Mouse (Mus musculus) hindbrain, embryonic 16.5 days (tissue): ENCODE results near the gene Phactr1. TPM values are rescaled to one million over a fixed set of nuclear protein-coding genes. Genes with fewer than 3 reads are reported as not detected.

ENCODE experiments used
- ATAC-seq: fragments of 200-750 bp; cut with Nextera tagmentation; 2 replicates; pipeline ENCODE4 v1.8.0; 2017; ENCODE audit warnings: moderate TSS enrichment, moderate library complexity
- H3K27ac ChIP-seq: fragments of 300-500 bp; sonication (generic); 2 replicates; pipeline ENCODE4 v1.5.1; 2014; ENCODE audit warnings: low read depth, mild to moderate bottlenecking, control low read depth, low read length, moderate library complexity
- H3K27me3 ChIP-seq: fragments of 300-500 bp; sonication (generic); replicated peaks from 2 replicates; pipeline ENCODE4 v1.6.1; 2014; ENCODE audit warnings: low read length; ENCODE audit not compliant: control insufficient read depth, insufficient read depth
- H3K36me3 ChIP-seq: fragments of 300-500 bp; sonication (generic); 2 replicates; pipeline ENCODE4 v1.6.1; 2014; ENCODE audit warnings: mild to moderate bottlenecking, low read length, moderate library complexity, mixed read lengths; ENCODE audit not compliant: control insufficient read depth, insufficient read depth
- H3K4me1 ChIP-seq: fragments of 300-500 bp; sonication (generic); 2 replicates; pipeline ENCODE4 v1.6.1; 2014; ENCODE audit warnings: low read depth, low read length; ENCODE audit not compliant: control insufficient read depth, insufficient read depth
- H3K4me2 ChIP-seq: fragments of 300-500 bp; sonication (generic); 2 replicates; pipeline ENCODE4 v1.6.1; 2014; ENCODE audit warnings: mild to moderate bottlenecking, low read length, control low read depth, moderate library complexity
- H3K4me3 ChIP-seq: fragments of 300-500 bp; sonication (generic); 2 replicates; pipeline ENCODE4 v1.5.1; 2014; ENCODE audit warnings: mild to moderate bottlenecking, low read length, control low read depth, moderate library complexity
- H3K9ac ChIP-seq: fragments of 300-500 bp; sonication (generic); 2 replicates; pipeline ENCODE4 v1.6.1; 2014; ENCODE audit warnings: low read depth, mild to moderate bottlenecking, control low read depth, low read length, moderate library complexity
- H3K9me3 ChIP-seq: fragments of 300-500 bp; sonication (generic); 2 replicates; pipeline ENCODE4 v1.6.1; 2014; ENCODE audit warnings: mild to moderate bottlenecking, low read length, moderate library complexity; ENCODE audit not compliant: control insufficient read depth
- WGBS: fragments of 180-500 bp; shearing (Covaris S2); extraction: QIAGEN DNeasy Blood & Tissue Kit; methylation state at CpG from one replicate; pipeline ENCODE4 v1.1.7; 2014; 5-methylcytosine and 5-hydroxymethylcytosine counted together
- polyA plus RNA-seq: library from polyadenylated mRNA; unstranded; fragments of >200 nt; fragmentation: Nextera tagmentation; extraction: Ambion mirVana; gene quantifications from 2 replicates; pipeline ENCODE4 v1.2.1, GENCODE M21; 2015

The Phactr1 gene
- polyA plus RNA-seq, 1 experiment from 2014 or later: 49.9 TPM

DNA sequence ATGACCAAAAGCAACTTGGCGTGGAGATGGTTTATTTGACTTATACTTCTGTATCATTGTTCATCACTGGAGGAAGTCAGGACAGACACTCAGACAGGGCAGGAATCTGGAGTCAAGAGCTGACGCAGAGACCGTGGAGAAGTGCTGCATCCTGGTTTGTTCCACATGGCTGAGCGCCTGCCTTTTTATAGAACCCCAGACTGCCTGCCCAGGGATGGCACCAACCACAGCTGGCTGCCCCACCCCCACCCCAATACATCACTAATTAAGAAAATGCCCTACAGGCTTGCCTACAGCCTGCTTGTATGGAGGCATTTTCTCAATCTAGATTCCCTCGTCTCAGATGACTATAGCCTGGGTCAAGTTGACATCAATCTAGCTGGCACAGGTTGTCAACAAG, 338.4 kb downstream of the Phactr1 start:
- no peaks in the 10 kb centered on the region for H3K9me3 ChIP-seq
- H3K4me2 ChIP-seq: no peak overlapping the region
- H3K36me3 ChIP-seq: no peaks in the 10 kb centered on the region
- no peak overlapping the region for H3K4me3 ChIP-seq
- no peaks in the 10 kb centered on the region for H3K4me1 ChIP-seq
- 50% methylated on average over 5 of the region's 5 CpGs for WGBS
- H3K9ac ChIP-seq: no peak overlapping the region
- no peaks in the 10 kb centered on the region for H3K27me3 ChIP-seq
- H3K27ac ChIP-seq: no peak overlapping the region
- ATAC-seq: no peak; the same call in 1 of the 2 replicates

DNA sequence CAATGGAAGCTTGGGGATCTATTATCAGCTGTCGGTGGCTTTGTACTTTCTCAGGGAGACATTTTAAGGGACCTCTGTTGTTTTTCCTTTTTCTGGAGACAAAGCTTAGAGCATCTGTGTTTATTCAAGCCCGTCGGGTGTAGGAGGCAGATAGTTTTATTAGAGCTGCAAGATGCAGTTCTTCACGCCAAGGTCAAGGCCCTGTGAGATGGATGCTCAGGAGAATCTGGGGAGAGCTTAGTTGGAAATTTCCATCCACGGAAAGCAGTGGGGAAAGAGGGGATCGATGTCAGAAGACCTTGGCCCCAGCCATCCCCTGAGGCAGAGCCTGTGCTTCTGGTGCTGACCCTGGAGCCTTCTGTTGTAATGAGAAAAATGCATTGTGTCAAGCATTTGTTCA, 340.6 kb downstream of the Phactr1 start:
- Histone ChIP-seq H3K36me3 (no peaks in the 10 kb centered on the region), H3K4me3 (no peak overlapping the region), H3K27ac (no peak overlapping the region), H3K4me1 (no peaks in the 10 kb centered on the region), H3K27me3 (no peaks in the 10 kb centered on the region), H3K9ac (no peak overlapping the region), H3K4me2 (no peak overlapping the region), H3K9me3 (no peaks in the 10 kb centered on the region)
- WGBS: 77% methylated on average over 6 of the region's 6 CpGs
- no peak for ATAC-seq

DNA sequence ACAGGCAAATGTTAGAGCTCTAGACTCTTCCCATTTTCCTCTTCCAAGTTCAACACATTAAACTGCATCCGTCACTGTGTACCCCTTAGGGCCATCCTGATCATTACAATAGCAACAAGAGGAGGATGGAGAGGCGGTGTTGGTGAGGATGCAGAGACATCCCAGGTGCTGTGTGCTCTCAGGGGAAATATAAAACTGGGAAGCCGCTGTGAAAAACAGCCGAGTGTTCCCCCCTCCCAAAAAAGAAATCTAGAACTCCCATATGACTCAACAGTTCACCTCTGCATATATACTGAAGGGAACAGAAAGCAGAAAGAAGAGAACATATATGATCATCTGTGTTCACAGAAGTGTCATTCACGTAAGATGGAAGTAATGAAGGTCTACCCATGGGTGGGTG, 342.6 kb downstream of the Phactr1 start:
- Histone ChIP-seq H3K9ac (no peak overlapping the region), H3K4me1 (no peaks in the 10 kb centered on the region), H3K27me3 (no peaks in the 10 kb centered on the region), H3K9me3 (no peaks in the 10 kb centered on the region), H3K4me2 (no peak overlapping the region), H3K36me3 (no peaks in the 10 kb centered on the region), H3K27ac (no peak overlapping the region), H3K4me3 (no peak overlapping the region)
- ATAC-seq: no peak
- WGBS: 72% methylated on average over 5 of the region's 5 CpGs

DNA sequence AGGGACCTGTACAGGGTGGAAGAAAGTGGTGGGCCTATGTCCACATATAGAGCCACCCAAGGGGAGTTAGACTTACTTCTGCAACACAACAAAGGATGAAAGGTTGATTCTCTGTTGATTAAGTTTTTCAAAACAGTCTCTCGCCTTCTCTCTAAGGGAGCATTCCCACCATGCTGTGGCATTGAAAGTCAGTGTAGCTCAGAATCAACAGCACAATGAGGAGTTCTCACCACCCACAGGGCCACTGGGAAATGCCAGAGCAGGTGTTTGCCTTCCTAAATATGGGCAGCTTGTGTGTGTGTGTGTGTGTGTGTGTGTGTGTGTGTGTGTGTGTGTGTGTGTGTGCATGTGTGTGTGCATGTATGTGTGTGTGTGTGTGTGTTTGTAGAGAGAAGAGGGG, 347.1 kb downstream of the Phactr1 start:
- H3K4me2 ChIP-seq: no peak overlapping the region
- H3K9me3 ChIP-seq: no peaks in the 10 kb centered on the region
- H3K27me3 ChIP-seq: no peaks in the 10 kb centered on the region
- ATAC-seq: no peak
- no peaks in the 10 kb centered on the region for H3K4me1 ChIP-seq
- H3K36me3 ChIP-seq: no peaks in the 10 kb centered on the region
- no peak overlapping the region for H3K9ac ChIP-seq
- WGBS: 33% methylated on average over 1 of the region's 1 CpGs
- no peak overlapping the region for H3K27ac ChIP-seq
- H3K4me3 ChIP-seq: no peak overlapping the region

DNA sequence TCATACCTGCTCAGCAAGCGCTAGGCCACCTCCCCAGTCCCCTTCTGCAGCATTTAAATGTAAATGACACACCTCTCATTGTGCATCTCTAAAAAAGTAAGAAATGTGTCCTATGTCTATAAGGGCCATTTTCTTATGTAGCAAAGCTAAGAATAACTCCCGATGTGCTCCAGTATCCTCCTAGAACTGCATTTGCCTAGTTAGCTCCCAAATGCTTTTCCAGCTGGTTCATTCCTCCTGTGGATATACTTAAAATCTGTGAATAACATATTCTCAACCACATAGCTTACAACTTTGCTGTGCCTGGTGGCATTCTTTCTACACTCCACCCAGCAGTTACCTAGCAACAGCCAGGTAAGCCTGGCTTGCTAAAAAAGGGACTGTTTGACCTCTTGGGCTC, 349.8 kb downstream of the Phactr1 start:
- Histone ChIP-seq H3K27ac (no peak overlapping the region), H3K36me3 (no peaks in the 10 kb centered on the region), H3K4me1 (no peaks in the 10 kb centered on the region), H3K9ac (no peak overlapping the region), H3K9me3 (no peaks in the 10 kb centered on the region), H3K4me2 (no peak overlapping the region), H3K27me3 (no peaks in the 10 kb centered on the region), H3K4me3 (no peak overlapping the region)
- no peak for ATAC-seq
- 88% methylated on average over 2 of the region's 2 CpGs for WGBS

DNA sequence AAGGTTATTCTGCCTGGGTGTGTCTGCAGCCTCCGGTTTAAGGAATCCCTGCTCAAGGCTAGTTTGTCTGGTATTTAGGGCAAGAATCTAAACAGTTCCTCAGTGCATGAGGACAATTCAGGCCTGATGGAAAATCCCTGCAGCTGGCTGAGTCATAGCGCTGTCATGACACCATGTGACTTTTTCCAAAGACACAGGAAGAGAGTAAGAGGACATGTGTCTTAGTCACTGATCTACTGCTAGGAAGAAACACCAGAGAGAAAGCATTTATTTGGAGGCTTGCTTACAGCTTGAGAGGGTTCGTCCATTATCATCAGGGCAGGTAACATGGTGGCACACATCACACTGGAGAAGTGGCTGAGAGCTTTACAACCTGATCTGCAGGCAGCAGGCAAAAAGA, 352.0 kb downstream of the Phactr1 start:
- no peaks in the 10 kb centered on the region for H3K36me3 ChIP-seq
- H3K9me3 ChIP-seq: no peaks in the 10 kb centered on the region
- H3K4me3 ChIP-seq: no peak overlapping the region
- no peak overlapping the region for H3K4me2 ChIP-seq
- 92% methylated on average over 3 of the region's 3 CpGs for WGBS
- no peak for ATAC-seq
- no peaks in the 10 kb centered on the region for H3K27me3 ChIP-seq
- H3K4me1 ChIP-seq: no peaks in the 10 kb centered on the region
- H3K9ac ChIP-seq: no peak overlapping the region
- H3K27ac ChIP-seq: no peak overlapping the region

DNA sequence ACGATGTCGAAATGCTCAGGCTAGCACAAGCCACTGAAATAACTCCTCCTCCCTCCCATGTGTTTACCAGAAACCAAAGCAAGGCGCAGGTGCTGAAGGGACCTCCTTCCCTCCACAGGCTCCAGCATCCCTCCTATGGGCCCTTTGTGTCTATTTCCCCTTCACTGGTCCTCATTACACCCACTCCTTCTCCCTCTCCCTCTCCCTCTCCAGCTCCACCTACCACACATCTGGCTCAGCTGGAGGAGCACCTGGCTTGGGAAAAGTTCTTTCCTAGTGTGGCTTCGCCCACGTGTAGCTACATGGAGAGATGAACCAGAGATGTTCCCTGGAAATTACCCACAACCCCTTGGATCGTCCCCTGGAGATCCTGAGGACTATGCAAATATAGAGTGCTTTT, 356.1 kb downstream of the Phactr1 start:
- Histone ChIP-seq H3K9ac (no peak overlapping the region), H3K9me3 (no peaks in the 10 kb centered on the region), H3K4me1 (no peaks in the 10 kb centered on the region), H3K36me3 (no peaks in the 10 kb centered on the region), H3K4me2 (no peak overlapping the region), H3K27me3 (no peaks in the 10 kb centered on the region), H3K4me3 (no peak overlapping the region), H3K27ac (no peak overlapping the region)
- ATAC-seq: no peak
- 70% methylated on average over 6 of the region's 6 CpGs for WGBS

DNA sequence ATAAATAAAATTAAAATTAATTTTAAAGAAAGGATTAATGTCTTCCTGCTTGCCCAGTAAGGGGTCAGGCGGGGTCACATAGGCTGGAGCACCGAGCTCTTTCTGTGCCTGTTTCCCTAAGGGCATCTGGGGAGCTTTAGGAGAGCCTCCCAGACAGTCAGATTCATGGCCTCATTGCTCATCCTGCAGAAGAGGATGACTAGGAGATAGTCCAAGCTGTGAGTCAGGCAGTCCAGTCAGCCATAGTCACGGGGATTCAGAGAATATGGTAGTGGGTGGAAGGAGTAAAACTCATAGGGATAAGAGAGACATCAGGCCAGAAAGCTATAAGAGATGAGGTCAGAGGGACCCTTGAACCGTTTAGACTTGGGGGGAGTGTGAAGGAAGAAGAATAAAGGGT, 362.3 kb downstream of the Phactr1 start:
- no peak for ATAC-seq
- Histone ChIP-seq H3K4me2 (no peak overlapping the region), H3K9me3 (no peaks in the 10 kb centered on the region), H3K4me1 (no peaks in the 10 kb centered on the region), H3K4me3 (no peak overlapping the region), H3K36me3 (no peaks in the 10 kb centered on the region), H3K27ac (no peak overlapping the region), H3K27me3 (no peaks in the 10 kb centered on the region), H3K9ac (no peak overlapping the region)
- 74% methylated on average over 4 of the region's 4 CpGs for WGBS

DNA sequence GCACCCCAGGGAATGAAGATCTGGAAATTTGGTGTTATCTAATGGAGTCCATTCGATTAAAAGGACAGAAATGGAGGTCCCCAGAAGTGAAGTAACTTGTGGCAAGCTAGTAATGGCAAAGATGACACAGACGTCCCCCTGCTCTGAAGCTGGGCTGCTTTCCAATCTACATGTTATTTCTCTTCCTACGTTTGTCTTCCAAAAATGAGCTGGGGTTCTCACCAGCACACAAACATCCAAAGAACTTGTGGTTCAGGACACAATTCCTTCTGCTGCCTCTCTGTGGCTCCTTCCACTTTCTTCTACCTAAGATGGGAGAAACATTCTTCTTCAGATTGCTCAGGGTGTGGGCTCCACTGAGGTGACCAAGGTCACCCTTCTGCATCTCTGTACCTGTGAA, 368.1 kb downstream of the Phactr1 start:
- Histone ChIP-seq H3K4me2 (no peak overlapping the region), H3K9me3 (no peaks in the 10 kb centered on the region), H3K4me1 (no peaks in the 10 kb centered on the region), H3K27me3 (no peaks in the 10 kb centered on the region), H3K9ac (no peak overlapping the region), H3K36me3 (no peaks in the 10 kb centered on the region), H3K27ac (no peak overlapping the region), H3K4me3 (no peak overlapping the region)
- ATAC-seq: no peak
- WGBS: 77% methylated on average over 3 of the region's 3 CpGs

DNA sequence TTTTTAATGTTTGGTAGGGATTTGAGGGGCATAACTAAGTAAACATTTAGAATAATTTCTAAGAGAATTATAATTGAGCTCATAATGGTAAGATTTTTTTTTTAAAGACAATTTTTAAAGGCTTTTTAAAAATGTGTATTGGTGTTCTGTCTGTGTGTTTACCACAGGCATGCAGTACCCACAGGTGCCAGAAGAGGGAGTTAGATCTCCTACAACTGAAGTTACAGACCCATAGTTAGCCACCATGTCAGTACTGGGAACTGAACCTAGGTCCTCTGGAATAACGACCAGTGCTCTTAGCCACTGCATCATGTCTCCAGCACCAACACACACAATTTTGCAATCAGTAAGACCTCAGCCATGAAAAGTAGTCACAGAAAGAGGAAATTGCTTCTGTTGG, 372.8 kb downstream of the Phactr1 start:
- no peaks in the 10 kb centered on the region for H3K36me3 ChIP-seq
- H3K4me2 ChIP-seq: no peak overlapping the region

More for the DNA sequence above, 372.8 kb downstream of the Phactr1 start:
- H3K9ac ChIP-seq: no peak overlapping the region
- H3K27me3 ChIP-seq: no peaks in the 10 kb centered on the region
- H3K27ac ChIP-seq: no peak overlapping the region
- no peak overlapping the region for H3K4me3 ChIP-seq
- no peaks in the 10 kb centered on the region for H3K9me3 ChIP-seq
- WGBS: 92% methylated on average over 1 of the region's 1 CpGs
- no peak for ATAC-seq
- no peaks in the 10 kb centered on the region for H3K4me1 ChIP-seq
